Mouse (Mus musculus) CD4-positive helper T cell, adult 2 months (primary cell): ENCODE results near the gene Katnal1.

Experiments
- DNase-seq: peaks from one replicate; pipeline ENCODE4 v3.0.0-alpha.2; 2012; ENCODE audit warnings: low read depth, missing footprints, low spot score

Gene Katnal1

GRCm38 (mm10) chr5:148954314-148955060 lies 25.4 kb upstream of the Katnal1 start:
- no peak for DNase-seq

- no peak for DNase-seq
These were observed 24.0 kb upstream of the Katnal1 start for GRCm38 (mm10) chr5:148953098-148953497.

- DNase-seq: peak; percentile 60
These were observed 23.3 kb upstream of the Katnal1 start for GRCm38 (mm10) chr5:148952419-148952818.

GRCm38 (mm10) chr5:148951360-148951759 lies 22.2 kb upstream of the Katnal1 start:
- DNase-seq: no peak

- no peak for DNase-seq
These were observed 20.9 kb upstream of the Katnal1 start for GRCm38 (mm10) chr5:148950064-148950463.

- DNase-seq: no peak
These were observed 19.5 kb upstream of the Katnal1 start for GRCm38 (mm10) chr5:148948577-148948976.

GRCm38 (mm10) chr5:148947412-148947811 lies 18.3 kb upstream of the Katnal1 start:
- no peak for DNase-seq

- DNase-seq: peak; percentile 29
These were observed 17.7 kb upstream of the Katnal1 start for GRCm38 (mm10) chr5:148946787-148947186.

GRCm38 (mm10) chr5:148945735-148946134 lies 16.6 kb upstream of the Katnal1 start:
- DNase-seq: no peak

- no peak for DNase-seq
These were observed 14.9 kb upstream of the Katnal1 start for GRCm38 (mm10) chr5:148944024-148944423.

- no peak for DNase-seq
These were observed 14.3 kb upstream of the Katnal1 start for GRCm38 (mm10) chr5:148943444-148943843.

GRCm38 (mm10) chr5:148942957-148943356 lies 13.8 kb upstream of the Katnal1 start:
- no peak for DNase-seq

- no peak for DNase-seq
These were observed 13.2 kb upstream of the Katnal1 start for GRCm38 (mm10) chr5:148942305-148942704.

- no peak for DNase-seq
These were observed 12.7 kb upstream of the Katnal1 start for GRCm38 (mm10) chr5:148941867-148942266.

GRCm38 (mm10) chr5:148939948-148940382 lies 10.8 kb upstream of the Katnal1 start:
- DNase-seq: no peak

GRCm38 (mm10) chr5:148936516-148936951 lies 7.4 kb upstream of the Katnal1 start:
- no peak for DNase-seq

GRCm38 (mm10) chr5:148935871-148936270 lies 6.8 kb upstream of the Katnal1 start:
- DNase-seq: no peak

- no peak for DNase-seq
These were observed 6.1 kb upstream of the Katnal1 start for GRCm38 (mm10) chr5:148935071-148935821.

GRCm38 (mm10) chr5:148934457-148934856 lies 5.3 kb upstream of the Katnal1 start:
- DNase-seq: no peak

GRCm38 (mm10) chr5:148933767-148934166 lies 4.6 kb upstream of the Katnal1 start:
- no peak for DNase-seq

GRCm38 (mm10) chr5:148931301-148931700 lies 2.2 kb upstream of the Katnal1 start:
- DNase-seq: no peak

- peak; percentile 91 for DNase-seq
These were observed 571 bp downstream of the Katnal1 start for GRCm38 (mm10) chr5:148928382-148929115.
